Mouse (Mus musculus): ENCODE results near the gene Ms4a6d.

GRCm38 (mm10) chr19:11574965-11575364, 29.7 kb downstream of the Ms4a6d start:
- no peak for TF ChIP-seq CTCF (IDR thresholded peaks at IDR 0.05; ENCODE audit: low read depth)
- TF ChIP-seq EP300 (optimal IDR thresholded peaks at IDR 0.05) = no peak

Data from stomach, postnatal 0 days (tissue).